Mouse (Mus musculus) liver, postnatal 0 days (tissue): ENCODE data around the gene Tmem19.

Experiments used
- CTCF ChIP-seq: sonication (generic); IDR thresholded peaks from 2 replicates; pipeline ENCODE4 v1.5.1; 2016; ENCODE audit warnings: antibody characterized with exemption, low read depth
- EP300 ChIP-seq: IDR thresholded peaks from 2 replicates; pipeline ENCODE4 v1.6.1; 2016; ENCODE audit warnings: antibody characterized with exemption, low read depth, mild to moderate bottlenecking

DNA sequence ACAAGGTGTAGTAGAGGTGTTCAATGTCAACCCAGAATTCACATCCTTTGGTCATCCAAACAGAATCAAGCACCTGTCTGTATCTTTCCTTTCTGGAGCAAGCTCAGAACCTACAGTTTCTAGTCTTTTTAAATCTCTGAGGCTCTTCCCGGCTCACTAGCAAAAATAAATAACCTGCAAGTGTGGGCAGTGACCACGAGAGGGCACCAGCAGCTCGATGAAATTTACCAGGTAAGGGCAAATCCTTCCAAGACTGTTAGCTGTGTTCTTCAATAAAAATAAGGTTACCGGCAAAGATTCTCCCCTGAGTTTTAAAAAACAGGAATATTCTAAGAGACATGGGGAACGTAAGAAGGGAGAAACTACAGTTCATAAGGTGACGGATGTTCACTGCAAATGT lies 39.0 kb downstream of the Tmem19 start:
- TF ChIP-seq CTCF (peak; percentile 87), EP300 (no peak)
